Mouse (Mus musculus): Measurements from ENCODE around the gene Ap1m1.

- TF ChIP-seq FLI1 (IDR thresholded peaks at IDR 0.05; ENCODE audit: low read length), result no peak
- TF ChIP-seq GATA1 (IDR thresholded peaks at IDR 0.05; ENCODE audit: borderline replicate concordance, low read length), result no peak
These were observed 25.5 kb downstream of the Ap1m1 start for GRCm38 (mm10) chr8:72265342-72265741.
